8 mouse cellular contexts compared by ENCODE assay signal in the genomic region with DNA sequence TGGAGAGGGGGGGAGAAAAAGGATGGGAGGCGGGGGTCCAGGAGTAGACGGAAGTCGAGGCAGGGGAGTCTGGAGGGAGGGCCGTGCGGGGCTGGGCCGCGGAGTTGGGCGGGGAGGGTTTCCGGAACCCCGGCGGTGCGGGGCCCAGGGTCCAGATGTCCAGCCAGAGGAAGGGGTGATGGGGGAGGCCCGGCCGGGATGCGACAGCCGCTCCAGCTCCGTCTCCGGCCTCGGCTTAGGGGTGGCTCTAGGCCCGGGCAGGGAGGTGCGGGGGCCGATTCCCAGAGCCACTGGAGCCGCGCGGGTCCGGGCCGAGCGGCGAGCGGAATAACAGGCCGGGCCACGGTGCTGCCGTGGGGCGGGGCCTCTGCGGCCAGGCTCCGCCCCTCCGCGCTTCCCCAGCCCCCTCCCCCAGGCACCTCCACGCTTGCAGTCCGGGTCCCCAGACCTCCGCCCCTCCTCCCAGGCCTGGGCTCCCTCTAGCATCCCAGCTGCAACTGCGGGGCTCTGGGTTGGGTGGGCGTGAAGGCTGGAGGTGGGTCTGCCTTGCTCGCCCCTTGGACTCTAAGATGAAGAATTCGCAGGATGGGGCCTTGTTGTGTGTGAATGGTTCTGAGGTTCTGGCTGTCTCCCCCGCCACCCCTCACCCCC. TPM values are rescaled to one million over a fixed set of nuclear protein-coding genes. Genes with fewer than 3 reads are reported as not detected.
DNase-seq lines count a peak whose midpoint lies in the region; ATAC-seq lines count a peak whose summit lies in the region.

No protein-coding gene starts in this region.

- peak; percentile 34 to 80 for DNase-seq in left cerebral cortex, postnatal 10 days (ENCODE audit: extremely low spot score in 1 of 2, low spot score in 2 of 2)
- no peak for DNase-seq in left cerebral cortex, postnatal 14 days (ENCODE audit: low spot score in 2 of 2)
- DNase-seq in adrenal gland, postnatal 14 days = peak; percentile 69
- DNase-seq in embryonic facial prominence, embryonic 14.5 days (ENCODE audit: low spot score) = peak; percentile 91
- peak; percentile 88 for DNase-seq in limb, embryonic 11.5 days (ENCODE audit: low spot score)
- no peak for DNase-seq in T-cell, adult 2 months (ENCODE audit: low spot score)

- WGBS in embryonic facial prominence, embryonic 14.5 days = 0% methylated on average over 5 of the region's 46 CpGs
- 0% methylated on average over 24 of the region's 46 CpGs for WGBS in heart, embryonic 15.5 days
- WGBS in limb, embryonic 11.5 days = under 1% methylated on average over 41 of the region's 46 CpGs
- WGBS in midbrain, embryonic 13.5 days = under 1% methylated on average over 46 of the region's 46 CpGs

- peak overlapping the region; percentile 96 for H3K27ac ChIP-seq in embryonic facial prominence, embryonic 14.5 days (replicated peaks; ENCODE audit: low read depth, low read length)
- H3K27ac ChIP-seq in heart, embryonic 15.5 days = peak overlapping the region; percentile 75
- H3K27ac ChIP-seq in limb, embryonic 11.5 days (replicated peaks; ENCODE audit: low read depth, low read length) = peak overlapping the region; percentile 91
- peak overlapping the region; percentile 81 for H3K27ac ChIP-seq in midbrain, embryonic 13.5 days

- H3K9ac ChIP-seq in embryonic facial prominence, embryonic 14.5 days (ENCODE audit: low read depth, low read length) = peak overlapping the region; percentile 88
- H3K9ac ChIP-seq in heart, embryonic 15.5 days = peak overlapping the region; percentile 64
- peak overlapping the region; percentile 86 for H3K9ac ChIP-seq in limb, embryonic 11.5 days (ENCODE audit: low read length)
- H3K9ac ChIP-seq in midbrain, embryonic 13.5 days (replicated peaks) = peak overlapping the region; percentile 85

- H3K27me3 ChIP-seq in embryonic facial prominence, embryonic 14.5 days (replicated peaks; ENCODE audit: control insufficient read depth, insufficient read depth, low read length) = no peaks in the 10 kb centered on the region
- peaks cover 26% of the 10 kb centered on the region for H3K27me3 ChIP-seq in heart, embryonic 15.5 days
- no peaks in the 10 kb centered on the region for H3K27me3 ChIP-seq in limb, embryonic 11.5 days (ENCODE audit: control insufficient read depth, insufficient read depth, low read length)
- no peaks in the 10 kb centered on the region for H3K27me3 ChIP-seq in midbrain, embryonic 13.5 days

- intact Hi-C loops in left cerebral cortex, postnatal 10 days (cut with DNase I) = no loop called here
- intact Hi-C loops in left cerebral cortex, postnatal 14 days (cut with DNase I) = no loop called here

- peak; percentile 86 for ATAC-seq in embryonic facial prominence, embryonic 14.5 days (ENCODE audit: low read depth)
- ATAC-seq in heart, embryonic 15.5 days (replicated peaks; ENCODE audit: insufficient number of reproducible peaks, insufficient read depth, low FRiP score, low read depth) = peak; percentile 77
- peak; percentile 84 for ATAC-seq in limb, embryonic 11.5 days (ENCODE audit: insufficient number of reproducible peaks, low FRiP score, low TSS enrichment, low read depth)
- ATAC-seq in midbrain, embryonic 13.5 days = peak; percentile 88

- H3K36me3 ChIP-seq in embryonic facial prominence, embryonic 14.5 days (ENCODE audit: control insufficient read depth, insufficient read depth, low read length) = peaks cover 56% of the 10 kb centered on the region
- H3K36me3 ChIP-seq in heart, embryonic 15.5 days = peaks cover 9% of the 10 kb centered on the region
- H3K36me3 ChIP-seq in limb, embryonic 11.5 days (ENCODE audit: control insufficient read depth, insufficient read depth, low read length) = peaks cover 8% of the 10 kb centered on the region; the same call in 1 of the 2 replicates
- peaks cover 32% of the 10 kb centered on the region for H3K36me3 ChIP-seq in midbrain, embryonic 13.5 days

- H3K4me3 ChIP-seq in embryonic facial prominence, embryonic 14.5 days (ENCODE audit: low read depth, low read length) = peak overlapping the region; percentile 74
- H3K4me3 ChIP-seq in heart, embryonic 15.5 days = peak overlapping the region; percentile 64
- H3K4me3 ChIP-seq in limb, embryonic 11.5 days (ENCODE audit: low read depth, low read length) = peak overlapping the region; percentile 81
- H3K4me3 ChIP-seq in midbrain, embryonic 13.5 days (replicated peaks) = peak overlapping the region; percentile 68

- peaks cover 20% of the 10 kb centered on the region for H3K4me1 ChIP-seq in embryonic facial prominence, embryonic 14.5 days (ENCODE audit: control insufficient read depth, insufficient read depth, low read length)
- peaks cover 47% of the 10 kb centered on the region for H3K4me1 ChIP-seq in heart, embryonic 15.5 days (replicated peaks)
- H3K4me1 ChIP-seq in limb, embryonic 11.5 days (ENCODE audit: control insufficient read depth, insufficient read depth, low read length) = peaks cover 21% of the 10 kb centered on the region; the same call in 1 of the 2 replicates
- peaks cover 55% of the 10 kb centered on the region for H3K4me1 ChIP-seq in midbrain, embryonic 13.5 days (replicated peaks)

- H3K4me2 ChIP-seq in embryonic facial prominence, embryonic 14.5 days (ENCODE audit: low read depth, low read length) = peak overlapping the region; percentile 97
- H3K4me2 ChIP-seq in heart, embryonic 15.5 days = peak overlapping the region; percentile 95
- peak overlapping the region; percentile 66 for H3K4me2 ChIP-seq in limb, embryonic 11.5 days (ENCODE audit: low read depth, severe bottlenecking)
- H3K4me2 ChIP-seq in midbrain, embryonic 13.5 days (replicated peaks) = peak overlapping the region; percentile 99

- no peaks in the 10 kb centered on the region for H3K9me3 ChIP-seq in embryonic facial prominence, embryonic 14.5 days (ENCODE audit: control insufficient read depth, low read length)
- H3K9me3 ChIP-seq in heart, embryonic 15.5 days (replicated peaks) = no peaks in the 10 kb centered on the region
- H3K9me3 ChIP-seq in limb, embryonic 11.5 days (ENCODE audit: control insufficient read depth, low read length) = no peaks in the 10 kb centered on the region
- H3K9me3 ChIP-seq in midbrain, embryonic 13.5 days = no peaks in the 10 kb centered on the region

RNA-seq across cellular contexts. Expression of a gene that starts 1.3 kb away (rescaled TPM):
- 10 to 100 TPM; 65.2 to 69.1 TPM for total RNA-seq in left cerebral cortex, postnatal 10 days (2021)
- 100 to 1,000 TPM in 1 of 2 experiments, 10 to 100 TPM in 1; 92.9 to 103 TPM for total RNA-seq in left cerebral cortex, postnatal 14 days (2021)
- 22.3 and 28.5 TPM in 2 replicates for total RNA-seq in adrenal gland, postnatal 14 days (2021)
- polyA plus RNA-seq in embryonic facial prominence, embryonic 14.5 days (2014; fragmentation: Nextera tagmentation; extraction: Ambion mirVana) = 76.7 and 87.7 TPM in 2 replicates
- 24.7 and 32.5 TPM in 2 replicates for polyA plus RNA-seq in heart, embryonic 15.5 days (2015; fragmentation: Nextera tagmentation; extraction: Ambion mirVana)
- polyA plus RNA-seq in limb, embryonic 11.5 days (2014; fragmentation: Nextera tagmentation; extraction: Ambion mirVana) = 37.2 and 40.3 TPM in 2 replicates
- polyA plus RNA-seq in midbrain, embryonic 13.5 days (2015; fragmentation: Nextera tagmentation; extraction: Ambion mirVana) = 20.2 and 24.5 TPM in 2 replicates

RNA-seq across cellular contexts. Expression of a gene that starts 6.9 kb away (rescaled TPM):
- 100 to 1,000 TPM; 182 to 185 TPM for total RNA-seq in left cerebral cortex, postnatal 10 days (2021)
- 100 to 1,000 TPM; 202 to 203 TPM for total RNA-seq in left cerebral cortex, postnatal 14 days (2021)
- total RNA-seq in adrenal gland, postnatal 14 days (2021) = 60.7 and 66.5 TPM in 2 replicates
- polyA plus RNA-seq in embryonic facial prominence, embryonic 14.5 days (2014; fragmentation: Nextera tagmentation; extraction: Ambion mirVana) = 112 and 120 TPM in 2 replicates
- polyA plus RNA-seq in heart, embryonic 15.5 days (2015; fragmentation: Nextera tagmentation; extraction: Ambion mirVana) = 63.5 and 86.0 TPM in 2 replicates
- 138 TPM in 2 replicates for polyA plus RNA-seq in limb, embryonic 11.5 days (2014; fragmentation: Nextera tagmentation; extraction: Ambion mirVana)
- polyA plus RNA-seq in midbrain, embryonic 13.5 days (2015; fragmentation: Nextera tagmentation; extraction: Ambion mirVana) = 195 and 234 TPM in 2 replicates

RNA-seq across cellular contexts. Expression of a gene that starts 8.1 kb away (rescaled TPM):
- 1 to 10 TPM; 1.0 to 1.2 TPM for total RNA-seq in left cerebral cortex, postnatal 10 days (2021)
- total RNA-seq in left cerebral cortex, postnatal 14 days (2021) = 1 to 10 TPM; 1.1 to 1.4 TPM
- 10.4 and 10.8 TPM in 2 replicates for total RNA-seq in adrenal gland, postnatal 14 days (2021)
- 0.86 and 1.7 TPM in 2 replicates for polyA plus RNA-seq in embryonic facial prominence, embryonic 14.5 days (2014; fragmentation: Nextera tagmentation; extraction: Ambion mirVana)
- 15.6 and 16.7 TPM in 2 replicates for polyA plus RNA-seq in heart, embryonic 15.5 days (2015; fragmentation: Nextera tagmentation; extraction: Ambion mirVana)
- 2.7 and 4.1 TPM in 2 replicates for polyA plus RNA-seq in limb, embryonic 11.5 days (2014; fragmentation: Nextera tagmentation; extraction: Ambion mirVana)
- polyA plus RNA-seq in midbrain, embryonic 13.5 days (2015; fragmentation: Nextera tagmentation; extraction: Ambion mirVana) = 0.86 and 1.0 TPM in 2 replicates

RNA-seq across cellular contexts. Expression of a gene that starts 22.8 kb away (rescaled TPM):
- total RNA-seq in left cerebral cortex, postnatal 10 days (2021) = 10 to 100 TPM; 42.2 to 47.4 TPM
- total RNA-seq in left cerebral cortex, postnatal 14 days (2021) = 10 to 100 TPM; 63.6 to 78.9 TPM
- 28.5 and 29.2 TPM in 2 replicates for total RNA-seq in adrenal gland, postnatal 14 days (2021)
- polyA plus RNA-seq in embryonic facial prominence, embryonic 14.5 days (2014; fragmentation: Nextera tagmentation; extraction: Ambion mirVana) = 19.3 and 20.7 TPM in 2 replicates
- polyA plus RNA-seq in heart, embryonic 15.5 days (2015; fragmentation: Nextera tagmentation; extraction: Ambion mirVana) = 23.2 and 27.0 TPM in 2 replicates
- 17.8 and 20.3 TPM in 2 replicates for polyA plus RNA-seq in limb, embryonic 11.5 days (2014; fragmentation: Nextera tagmentation; extraction: Ambion mirVana)
- polyA plus RNA-seq in midbrain, embryonic 13.5 days (2015; fragmentation: Nextera tagmentation; extraction: Ambion mirVana) = 16.9 and 17.3 TPM in 2 replicates

RNA-seq across cellular contexts. Expression of a gene that starts 23.6 kb away (rescaled TPM):
- 100 to 1,000 TPM; 105 to 107 TPM for total RNA-seq in left cerebral cortex, postnatal 10 days (2021)
- total RNA-seq in left cerebral cortex, postnatal 14 days (2021) = 100 to 1,000 TPM; 108 to 110 TPM
- 14.6 and 24.7 TPM in 2 replicates for total RNA-seq in adrenal gland, postnatal 14 days (2021)
- 9.0 and 9.8 TPM in 2 replicates for polyA plus RNA-seq in embryonic facial prominence, embryonic 14.5 days (2014; fragmentation: Nextera tagmentation; extraction: Ambion mirVana)
- polyA plus RNA-seq in heart, embryonic 15.5 days (2015; fragmentation: Nextera tagmentation; extraction: Ambion mirVana) = 1.5 and 5.7 TPM in 2 replicates
- polyA plus RNA-seq in limb, embryonic 11.5 days (2014; fragmentation: Nextera tagmentation; extraction: Ambion mirVana) = 3.4 TPM in 2 replicates
- polyA plus RNA-seq in midbrain, embryonic 13.5 days (2015; fragmentation: Nextera tagmentation; extraction: Ambion mirVana) = 28.8 and 30.2 TPM in 2 replicates

Comparison
In these comparisons a context has a peak if more than half of its experiments do, and no peak if none do; other contexts are left out.
1. DNase-seq: peak in left cerebral cortex, postnatal 10 days (2 of 2), adrenal gland, postnatal 14 days (single experiment), embryonic facial prominence, embryonic 14.5 days (single experiment) and limb, embryonic 11.5 days (single experiment); none in left cerebral cortex, postnatal 14 days (0 of 2) and T-cell, adult 2 months (single experiment).
2. Peak in every context shown above with its lines, with median percentiles within 50 percentile points of each other: ATAC-seq, H3K27ac ChIP-seq, H3K4me2 ChIP-seq, H3K4me3 ChIP-seq and H3K9ac ChIP-seq.